Mouse (Mus musculus) heart, postnatal 36 days (tissue): ENCODE results near the gene Ppp1r9a. TPM values are rescaled to one million over a fixed set of nuclear protein-coding genes. Genes with fewer than 3 reads are reported as not detected.
A peak's percentile ranks its signal among the peaks of the same experiment; 100 is the strongest.
"Not testable (repeated sequence)": the region's sequence is repeated elsewhere in the genome, so short reads cannot be mapped to it uniquely, and the experiment has no call there.

ENCODE experiments used
- DNase-seq, 2 experiments: peaks; one replicate each; pipeline ENCODE4 v3.0.0; 2021 to 2022
- intact Hi-C: fragments of 180-260 bp; cut with DNase I; formaldehyde crosslinking; loops from one replicate; pipeline ENCODE4 v1.15.1; 2025
- total RNA-seq, 2 experiments: library from RNA; stranded (reverse); gene quantifications; 2 replicates each; pipeline ENCODE4 v1.2.3; 2021

Ppp1r9a gene
- 10 to 100 TPM; 12.1 to 13.3 TPM for total RNA-seq

DNA sequence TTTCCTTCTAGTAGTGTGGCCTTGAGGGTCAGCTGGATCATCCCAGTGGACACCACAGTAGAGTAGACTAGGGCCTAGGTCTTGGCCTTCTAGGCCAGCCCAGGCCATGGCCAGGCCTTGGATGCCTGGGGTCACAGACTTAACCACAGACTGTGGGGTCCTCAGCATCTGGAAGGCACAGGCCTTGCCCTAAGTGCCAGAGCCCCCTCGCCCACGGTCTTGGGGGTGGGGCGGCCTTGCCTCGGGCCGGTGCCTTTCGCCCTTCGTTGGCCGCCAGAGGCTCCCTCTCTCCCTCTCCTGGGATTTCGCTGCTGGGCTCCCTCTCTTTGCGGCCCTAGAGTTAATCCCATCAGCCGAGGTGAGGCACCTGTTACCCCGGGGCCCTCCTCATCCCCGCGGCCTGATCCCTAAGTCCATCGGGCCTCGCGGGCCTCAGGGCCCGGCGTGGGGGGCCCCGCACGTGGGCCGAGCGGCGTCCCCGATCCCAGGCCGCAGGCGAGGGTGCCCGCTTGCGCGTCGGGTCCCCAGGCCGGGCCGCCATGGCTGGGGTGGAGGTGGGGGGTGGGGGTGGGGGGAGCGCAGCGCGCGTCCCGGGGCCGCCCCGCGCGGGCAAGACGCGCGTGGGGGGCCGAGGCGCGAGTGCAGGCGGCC is at the start of gene Ppp1r9a:
Gene Ppp1r9a, plus strand, starts transcription at position 244 of the 651 bp plus-strand sequence.
- DNase-seq: peak; percentile 48 to 66
- intact Hi-C loops: loop anchor here (5.0 to 10.0 kb wide), 3 partner anchors 210 to 482 kb away; partner anchors contain the start of genes Asb4 and Casd1

GRCm38 (mm10) chr6:4855236-4855635 is 47.5 kb upstream of the Ppp1r9a start:
- no peak for DNase-seq
- intact Hi-C loops: no loop called here

GRCm38 (mm10) chr6:4856919-4857318 is 45.8 kb upstream of the Ppp1r9a start:
- no peak for DNase-seq
- intact Hi-C loops: no loop called here

- DNase-seq: no peak
- intact Hi-C loops: no loop called here
Measured at GRCm38 (mm10) chr6:4884316-4884715, 18.4 kb upstream of the Ppp1r9a start.

- intact Hi-C loops: no loop called here
Measured at GRCm38 (mm10) chr6:4889544-4889943, 13.2 kb upstream of the Ppp1r9a start.

GRCm38 (mm10) chr6:4892417-4892816 is 10.3 kb upstream of the Ppp1r9a start:
- DNase-seq: no peak
- intact Hi-C loops: no loop called here

More at GRCm38 (mm10) chr6:4889544-4889943, 13.2 kb upstream of the Ppp1r9a start:
- DNase-seq: no peak

GRCm38 (mm10) chr6:4893312-4893711 is 9.4 kb upstream of the Ppp1r9a start:
- DNase-seq, intact Hi-C loops: not testable (repeated sequence)

- intact Hi-C loops: loop anchor here (5.0 to 10.0 kb wide), 3 partner anchors 212 to 485 kb away; partner anchors contain the start of genes Asb4 and Casd1
- DNase-seq: no peak
Measured at GRCm38 (mm10) chr6:4899906-4900305, 2.8 kb upstream of the Ppp1r9a start.

- DNase-seq: peak; percentile 47 to 59
- intact Hi-C loops: loop anchor here (5.0 to 10.0 kb wide), 3 partner anchors 209 to 481 kb away; partner anchors contain the start of genes Asb4 and Casd1
Measured at GRCm38 (mm10) chr6:4903325-4904054, 773 bp downstream of the Ppp1r9a start.

DNA sequence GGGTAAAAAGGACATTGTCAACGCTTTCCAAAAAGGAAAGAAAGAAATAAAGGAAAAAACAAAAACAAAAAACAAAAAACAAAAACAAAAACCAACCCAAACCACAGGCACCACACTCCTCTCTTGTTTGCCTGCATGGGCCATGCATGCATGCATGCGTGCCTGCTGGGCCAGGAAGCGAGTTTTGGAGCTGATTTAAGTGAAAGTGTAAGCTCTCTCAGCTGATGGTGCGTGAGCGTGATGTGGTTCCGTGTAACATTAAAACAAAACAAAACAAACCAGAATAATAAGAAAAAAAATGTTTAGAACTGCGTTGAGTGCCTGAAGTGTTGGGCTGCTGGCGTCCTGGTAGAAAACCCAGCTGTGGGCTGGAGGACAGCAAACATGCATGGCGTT is 1.3 kb downstream of the Ppp1r9a start:
- peak; percentile 20 to 36 for DNase-seq
- intact Hi-C loops: loop anchor here (5.0 to 10.0 kb wide), 3 partner anchors 208 to 481 kb away; partner anchors contain the start of genes Asb4 and Casd1

DNA sequence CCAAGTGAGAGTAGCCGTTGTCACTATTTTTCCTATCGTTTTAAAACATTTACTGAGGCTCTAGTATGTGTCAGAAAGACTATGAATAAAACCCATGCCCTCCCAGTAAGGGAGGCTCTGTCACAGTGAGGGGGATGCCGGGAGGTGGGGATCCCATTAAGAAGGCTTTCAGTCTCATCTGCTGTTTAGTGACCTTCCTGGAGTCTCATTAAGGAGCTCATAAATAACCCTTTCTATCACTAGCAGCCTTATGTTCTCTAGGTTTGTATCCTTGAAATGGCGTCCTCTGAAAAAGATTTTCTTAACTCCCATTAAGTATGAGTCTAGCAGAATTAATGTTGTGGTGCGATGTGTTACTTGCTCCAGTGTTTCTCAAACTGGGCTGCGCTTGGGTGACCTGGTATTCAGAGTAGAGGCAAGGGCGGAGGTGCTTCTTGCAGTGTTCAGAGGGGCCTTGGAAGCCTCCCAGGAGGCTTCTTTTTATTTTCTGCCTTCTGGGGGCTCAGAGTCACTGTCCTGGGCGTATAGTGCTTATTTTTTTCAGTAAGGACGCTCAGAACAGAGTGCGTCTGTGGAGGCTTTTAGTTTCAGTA is 7.4 kb downstream of the Ppp1r9a start:
- DNase-seq: no peak

GRCm38 (mm10) chr6:4918470-4918869 is 15.8 kb downstream of the Ppp1r9a start:
- DNase-seq: no peak
- intact Hi-C loops: no loop called here

More for the DNA sequence above, 7.4 kb downstream of the Ppp1r9a start:
- intact Hi-C loops: no loop called here

- intact Hi-C loops: not testable (repeated sequence)
Measured at GRCm38 (mm10) chr6:4923791-4924190, 21.1 kb downstream of the Ppp1r9a start.

DNA sequence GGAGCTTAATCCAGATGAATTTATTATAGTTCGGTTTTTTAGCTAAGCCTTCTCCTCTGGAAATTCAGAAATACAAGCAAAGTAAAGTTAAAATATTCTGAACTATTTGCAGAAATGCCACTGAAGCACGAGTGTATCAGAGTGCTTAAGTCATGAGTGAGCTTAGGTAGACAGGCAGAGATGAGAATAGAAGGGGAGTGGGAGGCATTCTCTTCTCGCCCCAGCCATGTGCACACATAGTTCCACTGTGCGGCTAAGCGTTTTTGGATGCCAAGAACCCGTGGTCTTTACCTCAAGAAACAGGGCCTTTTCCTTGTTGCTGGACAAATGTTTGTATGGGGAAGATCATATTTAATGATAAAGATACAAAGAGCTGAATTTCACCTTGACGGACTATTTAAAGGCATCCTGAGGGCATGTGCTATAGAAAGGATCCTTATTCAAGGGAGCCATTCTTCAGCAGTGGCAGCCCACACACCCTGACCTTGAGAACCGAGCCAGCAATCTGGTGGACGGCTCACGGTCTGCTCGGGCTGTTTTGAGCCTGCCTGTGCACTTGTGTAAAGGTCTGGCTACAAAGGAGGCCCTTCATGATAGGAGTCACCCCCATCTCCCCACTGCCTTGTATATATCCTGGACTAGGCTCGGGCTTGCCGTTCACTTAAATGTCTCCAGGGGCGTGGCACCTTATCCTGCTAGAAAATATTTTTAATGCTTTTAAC is 23.4 kb downstream of the Ppp1r9a start:
- DNase-seq: no peak
- intact Hi-C loops: no loop called here

More at GRCm38 (mm10) chr6:4923791-4924190, 21.1 kb downstream of the Ppp1r9a start:
- not testable (repeated sequence) for DNase-seq

GRCm38 (mm10) chr6:4930321-4930720 is 27.6 kb downstream of the Ppp1r9a start:
- intact Hi-C loops: no loop called here
- no peak for DNase-seq

GRCm38 (mm10) chr6:4938901-4939300 is 36.2 kb downstream of the Ppp1r9a start:
- intact Hi-C loops: no loop called here
- DNase-seq: no peak

DNA sequence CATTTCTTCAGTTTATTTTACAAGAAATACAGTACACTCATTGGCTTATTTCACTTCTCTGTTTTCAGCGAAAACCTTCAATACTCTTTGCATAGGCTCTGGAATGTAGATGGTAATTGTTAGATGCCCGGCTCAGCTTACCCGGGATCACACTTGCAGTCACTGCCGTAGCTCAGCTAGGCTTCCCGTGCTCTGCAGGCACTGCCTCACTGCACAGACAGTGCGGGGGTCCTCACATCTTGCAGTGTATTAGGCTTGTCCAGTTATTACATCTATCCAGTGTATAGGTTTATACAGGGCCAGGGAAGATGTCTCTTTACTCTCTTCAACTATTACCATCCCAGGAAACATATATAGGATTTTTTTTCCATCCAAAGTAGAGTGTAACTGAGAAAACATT is 37.4 kb downstream of the Ppp1r9a start:
- no peak for DNase-seq
- intact Hi-C loops: no loop called here

GRCm38 (mm10) chr6:4940639-4941038 is 37.9 kb downstream of the Ppp1r9a start:
- no peak for DNase-seq
- intact Hi-C loops: no loop called here

DNA sequence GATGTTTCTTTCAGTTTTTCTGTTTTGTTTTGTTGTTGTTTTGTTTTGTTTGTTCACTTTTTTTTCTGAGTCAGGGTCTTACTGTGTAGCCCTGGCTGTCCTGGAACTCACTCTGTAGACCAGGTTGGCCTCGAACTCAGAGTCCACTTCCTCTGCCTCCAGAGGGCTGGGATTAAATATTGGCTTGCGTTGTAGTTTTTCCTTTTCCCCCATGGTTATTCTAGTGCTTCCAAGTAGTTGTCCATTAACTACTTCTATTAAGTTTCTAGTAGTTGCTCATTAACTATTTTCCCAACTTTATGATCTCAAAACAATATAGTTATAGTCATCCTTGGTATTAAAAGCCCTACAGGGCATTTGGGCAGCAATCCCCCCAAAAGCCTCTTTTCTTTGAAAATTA is 41.1 kb downstream of the Ppp1r9a start:
- intact Hi-C loops: no loop called here
- no peak for DNase-seq

- DNase-seq: no peak
- intact Hi-C loops: no loop called here
Measured at GRCm38 (mm10) chr6:4948056-4948455, 45.3 kb downstream of the Ppp1r9a start.

DNA sequence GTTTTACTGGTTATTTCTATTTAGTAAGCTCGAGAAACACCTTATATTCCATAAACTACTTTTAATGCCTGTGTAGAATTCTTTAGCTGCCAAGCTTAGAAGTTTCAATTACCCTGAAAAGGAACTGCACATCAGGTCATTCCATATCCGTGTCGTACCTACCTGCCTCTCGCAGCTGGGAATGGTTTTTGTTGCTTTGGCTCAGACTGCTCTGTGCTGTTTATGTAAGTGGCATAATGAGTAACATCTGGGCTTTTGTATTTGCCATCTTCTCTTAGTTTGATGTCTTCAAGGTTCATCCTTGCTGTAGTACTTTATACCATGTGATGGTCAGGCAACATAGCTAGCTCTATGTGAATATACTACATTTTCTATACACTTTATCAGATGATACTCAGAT is 47.0 kb downstream of the Ppp1r9a start:
- intact Hi-C loops: no loop called here
- no peak for DNase-seq
